Mouse (Mus musculus) CD4-positive, CD25-positive, alpha-beta regulatory T cell, adult 9 weeks (primary cell): ENCODE results near the gene Parvg. TPM values are rescaled to one million over a fixed set of nuclear protein-coding genes. Genes with fewer than 3 reads are reported as not detected.

Experiments used
- polyA plus RNA-seq: library from polyadenylated mRNA; unstranded; fragments of 100-300 nt; shearing (Covaris generic); gene quantifications from one replicate; pipeline ENCODE4 v1.2.1, GENCODE M21; 2017

Gene Parvg
- 160 TPM for polyA plus RNA-seq

GRCm38 (mm10) chr15:84323966-84324869, at the start of gene Parvg:
Gene Parvg, plus strand, starts transcription at chr15:84324026.

Other genes starting within 250 kb of the Parvg start
- gene Sult4a1, start 218.3 kb upstream of the Parvg start, polyA plus RNA-seq = not detected
- gene Pnpla5, start 200.9 kb upstream of the Parvg start, polyA plus RNA-seq = not detected
- gene Pnpla3, start 156.2 kb upstream of the Parvg start, polyA plus RNA-seq = not detected
- gene Samm50, start 131.8 kb upstream of the Parvg start, polyA plus RNA-seq = 139 TPM
- gene Parvb, start 92.0 kb upstream of the Parvg start, polyA plus RNA-seq = 1.6 TPM
- gene Shisal1, start 123.1 kb downstream of the Parvg start, polyA plus RNA-seq = not detected
- gene Rtl6, start 233.8 kb downstream of the Parvg start, polyA plus RNA-seq = 3.0 TPM